Mouse (Mus musculus) left cerebral cortex, postnatal 14 days (tissue): Measurements from ENCODE around the gene Scarb1. TPM values are rescaled to one million over a fixed set of nuclear protein-coding genes. Genes with fewer than 3 reads are reported as not detected.
A peak's percentile ranks its signal among the peaks of the same experiment; 100 is the strongest.

ENCODE experiments used
- DNase-seq, 2 experiments: peaks; one replicate each; pipeline ENCODE4 v3.0.0; 2021 to 2022; ENCODE audit warnings: low spot score in 2 of 2, mixed read lengths in 1 of 2
- intact Hi-C: fragments of 180-260 bp; cut with DNase I; formaldehyde crosslinking; loops from one replicate; pipeline ENCODE4 v1.15.1; 2025
- total RNA-seq, 2 experiments: library from RNA; stranded (reverse); gene quantifications; 2 replicates each; pipeline ENCODE4 v1.2.3; 2021

The Scarb1 gene
- total RNA-seq, 2 experiments from 2014 or later: 36.9 to 41.1 TPM

- intact Hi-C loops: no loop called here
- DNase-seq: no peak
Observed at GRCm38 (mm10) chr5:125317296-125317695, 23.6 kb downstream of the Scarb1 start.

GRCm38 (mm10) chr5:125316771-125317170, 24.1 kb downstream of the Scarb1 start:
- no peak for DNase-seq

GRCm38 (mm10) chr5:125315110-125315509, 25.8 kb downstream of the Scarb1 start:
- DNase-seq: no peak
- intact Hi-C loops: no loop called here

More at GRCm38 (mm10) chr5:125316771-125317170, 24.1 kb downstream of the Scarb1 start:
- intact Hi-C loops: no loop called here

GRCm38 (mm10) chr5:125313991-125314390, 26.9 kb downstream of the Scarb1 start:
- intact Hi-C loops: no loop called here
- DNase-seq: no peak

- intact Hi-C loops: no loop called here
- no peak for DNase-seq
Observed at GRCm38 (mm10) chr5:125312970-125313597, 27.8 kb downstream of the Scarb1 start.

GRCm38 (mm10) chr5:125310986-125311385, 29.9 kb downstream of the Scarb1 start:
- intact Hi-C loops: no loop called here
- DNase-seq: no peak

GRCm38 (mm10) chr5:125309193-125309592, 31.7 kb downstream of the Scarb1 start:
- no peak for DNase-seq
- intact Hi-C loops: no loop called here

GRCm38 (mm10) chr5:125306824-125307223, 34.1 kb downstream of the Scarb1 start:
- intact Hi-C loops: no loop called here
- DNase-seq: no peak

GRCm38 (mm10) chr5:125306372-125306771, 34.5 kb downstream of the Scarb1 start:
- DNase-seq: no peak
- intact Hi-C loops: no loop called here

- peak in 1 of 2 experiments; percentile 52 for DNase-seq
- intact Hi-C loops: no loop called here
Observed at GRCm38 (mm10) chr5:125305229-125306081, 35.4 kb downstream of the Scarb1 start.

- DNase-seq: no peak
- intact Hi-C loops: no loop called here
Observed at GRCm38 (mm10) chr5:125304245-125304856, 36.5 kb downstream of the Scarb1 start.

GRCm38 (mm10) chr5:125303055-125303454, 37.8 kb downstream of the Scarb1 start:
- intact Hi-C loops: no loop called here
- no peak for DNase-seq

GRCm38 (mm10) chr5:125298234-125298633, 42.7 kb downstream of the Scarb1 start:
- intact Hi-C loops: loop anchor here (5.0 kb wide), 1 partner anchor 74 kb away; no protein-coding TSS in a partner anchor
- no peak for DNase-seq

- intact Hi-C loops: loop anchor here (5.0 kb wide), 1 partner anchor 75 kb away; no protein-coding TSS in a partner anchor
- no peak for DNase-seq
Observed at GRCm38 (mm10) chr5:125297171-125297570, 43.7 kb downstream of the Scarb1 start.

- DNase-seq: no peak
- intact Hi-C loops: loop anchor here (5.0 kb wide), 1 partner anchor 64 kb away; no protein-coding TSS in a partner anchor
Observed at GRCm38 (mm10) chr5:125292951-125293350, 47.9 kb downstream of the Scarb1 start.

- DNase-seq: no peak
- intact Hi-C loops: loop anchor here (5.0 kb wide), 1 partner anchor 65 kb away; no protein-coding TSS in a partner anchor
Observed at GRCm38 (mm10) chr5:125291895-125292294, 49.0 kb downstream of the Scarb1 start.

- DNase-seq: no peak
- intact Hi-C loops: loop anchor here (5.0 kb wide), 1 partner anchor 66 kb away; no protein-coding TSS in a partner anchor
Observed at GRCm38 (mm10) chr5:125291387-125291786, 49.5 kb downstream of the Scarb1 start.

GRCm38 (mm10) chr5:125287053-125287655, 53.7 kb downstream of the Scarb1 start:
- intact Hi-C loops: no loop called here
- DNase-seq: no peak

GRCm38 (mm10) chr5:125286090-125286489, 54.8 kb downstream of the Scarb1 start:
- intact Hi-C loops: no loop called here
- no peak for DNase-seq
